Mouse (Mus musculus) spleen, adult 12 weeks (tissue): ENCODE measurements around the gene Pcnx.

ENCODE experiments used
- DNase-seq: peaks from one replicate; pipeline ENCODE4 v3.0.0; 2022; ENCODE audit warnings: low spot score

Pcnx gene

GRCm38 (mm10) chr12:81904456-81904855 is 44.6 kb downstream of the Pcnx start:
- no peak for DNase-seq

- no peak for DNase-seq
These were observed 46.0 kb downstream of the Pcnx start for GRCm38 (mm10) chr12:81905865-81906264.

GRCm38 (mm10) chr12:81907741-81908357 is 48.0 kb downstream of the Pcnx start:
- DNase-seq: no peak

- no peak for DNase-seq
These were observed 50.6 kb downstream of the Pcnx start for GRCm38 (mm10) chr12:81910439-81910838.

GRCm38 (mm10) chr12:81915176-81915950 is 55.5 kb downstream of the Pcnx start:
- peak; percentile 35 for DNase-seq

GRCm38 (mm10) chr12:81918346-81918745 is 58.5 kb downstream of the Pcnx start:
- no peak for DNase-seq

- DNase-seq: no peak
These were observed 59.1 kb downstream of the Pcnx start for GRCm38 (mm10) chr12:81918886-81919285.

GRCm38 (mm10) chr12:81920027-81920426 is 60.2 kb downstream of the Pcnx start:
- no peak for DNase-seq

- DNase-seq: no peak
These were observed 60.8 kb downstream of the Pcnx start for GRCm38 (mm10) chr12:81920614-81921013.

GRCm38 (mm10) chr12:81921785-81922184 is 62.0 kb downstream of the Pcnx start:
- no peak for DNase-seq

- DNase-seq: no peak
These were observed 63.0 kb downstream of the Pcnx start for GRCm38 (mm10) chr12:81922838-81923237.

GRCm38 (mm10) chr12:81927163-81927562 is 67.3 kb downstream of the Pcnx start:
- no peak for DNase-seq

GRCm38 (mm10) chr12:81927643-81928381 is 68.0 kb downstream of the Pcnx start:
- DNase-seq: no peak

- no peak for DNase-seq
These were observed 68.6 kb downstream of the Pcnx start for GRCm38 (mm10) chr12:81928382-81928770.

- no peak for DNase-seq
These were observed 72.2 kb downstream of the Pcnx start for GRCm38 (mm10) chr12:81932015-81932414.

- no peak for DNase-seq
These were observed 73.6 kb downstream of the Pcnx start for GRCm38 (mm10) chr12:81933430-81933829.

- no peak for DNase-seq
These were observed 74.7 kb downstream of the Pcnx start for GRCm38 (mm10) chr12:81934510-81934909.

- no peak for DNase-seq
These were observed 76.2 kb downstream of the Pcnx start for GRCm38 (mm10) chr12:81936066-81936465.

GRCm38 (mm10) chr12:81941191-81941590 is 81.4 kb downstream of the Pcnx start:
- DNase-seq: no peak

- DNase-seq: no peak
These were observed 83.7 kb downstream of the Pcnx start for GRCm38 (mm10) chr12:81943331-81944062.

GRCm38 (mm10) chr12:81949026-81949425 is 89.2 kb downstream of the Pcnx start:
- DNase-seq: no peak

- no peak for DNase-seq
These were observed 90.2 kb downstream of the Pcnx start for GRCm38 (mm10) chr12:81950016-81950415.
